Mouse (Mus musculus): ENCODE results near the gene Asb15. TPM values are rescaled to one million over a fixed set of nuclear protein-coding genes. Genes with fewer than 3 reads are reported as not detected.

Gene Asb15
- polyA plus RNA-seq, 1 experiment: not detected

GRCm38 (mm10) chr6:24613918-24614317 is 86.0 kb downstream of the Asb15 start:
- Histone ChIP-seq H3K27ac (ENCODE audit: control insufficient read depth, insufficient read depth, low read depth, low read length, poor library complexity) (no peak overlapping the region), H3K4me3 (replicated peaks; ENCODE audit: control insufficient read depth, low read depth, low read length) (no peak overlapping the region), H3K4me1 (ENCODE audit: control insufficient read depth, insufficient read depth, low read length) (no peaks in the 10 kb centered on the region)
- 93% methylated on average over 4 of the region's 4 CpGs for WGBS
- TF ChIP-seq CTCF (IDR thresholded peaks at IDR 0.05; ENCODE audit: control insufficient read depth, insufficient read depth, low read length) (no peak), POLR2A (IDR thresholded peaks at IDR 0.05; ENCODE audit: borderline replicate concordance, control insufficient read depth, low read depth, low read length) (no peak)

DNA sequence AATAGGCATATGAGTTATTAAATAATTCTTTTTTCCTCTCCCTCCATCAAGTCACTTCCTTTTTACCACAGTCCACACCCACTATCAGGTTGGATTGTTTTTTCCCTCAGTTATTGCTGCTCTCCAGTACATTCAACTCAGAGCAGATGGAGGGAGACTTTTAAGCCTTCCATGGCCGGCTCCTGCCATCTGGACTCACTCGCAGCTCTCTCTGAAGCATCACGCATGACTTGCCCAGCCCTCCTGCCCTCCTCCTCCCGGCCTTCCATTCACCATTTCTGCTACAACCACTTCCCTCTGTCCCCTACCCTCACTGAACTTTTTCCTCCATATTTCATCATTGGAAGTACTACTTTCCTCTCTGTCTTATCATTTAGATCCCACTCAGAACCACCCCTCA is 88.8 kb downstream of the Asb15 start:
- Histone ChIP-seq H3K4me3 (replicated peaks; ENCODE audit: control insufficient read depth, low read depth, low read length) (no peak overlapping the region), H3K27ac (ENCODE audit: control insufficient read depth, insufficient read depth, low read depth, low read length, poor library complexity) (no peak overlapping the region), H3K4me1 (ENCODE audit: control insufficient read depth, insufficient read depth, low read length) (no peaks in the 10 kb centered on the region)
- TF ChIP-seq CTCF (IDR thresholded peaks at IDR 0.05; ENCODE audit: control insufficient read depth, insufficient read depth, low read length): no peak
- TF ChIP-seq POLR2A (IDR thresholded peaks at IDR 0.05; ENCODE audit: borderline replicate concordance, control insufficient read depth, low read depth, low read length): no peak
- WGBS: 86% methylated on average over 4 of the region's 4 CpGs

- H3K27ac ChIP-seq (ENCODE audit: control insufficient read depth, insufficient read depth, low read depth, low read length, poor library complexity): no peak overlapping the region
- H3K4me1 ChIP-seq (ENCODE audit: control insufficient read depth, insufficient read depth, low read length): no peaks in the 10 kb centered on the region
- no peak overlapping the region for H3K4me3 ChIP-seq (replicated peaks; ENCODE audit: control insufficient read depth, low read depth, low read length)
- no peak for TF ChIP-seq POLR2A (IDR thresholded peaks at IDR 0.05; ENCODE audit: borderline replicate concordance, control insufficient read depth, low read depth, low read length)
- no peak for TF ChIP-seq CTCF (IDR thresholded peaks at IDR 0.05; ENCODE audit: control insufficient read depth, insufficient read depth, low read length)
- WGBS: 78% methylated on average over 6 of the region's 6 CpGs
These were observed 91.5 kb downstream of the Asb15 start for GRCm38 (mm10) chr6:24619285-24620045.

GRCm38 (mm10) chr6:24620936-24621335 is 93.0 kb downstream of the Asb15 start:
- WGBS: 90% methylated on average over 2 of the region's 2 CpGs
- H3K4me1 ChIP-seq (ENCODE audit: control insufficient read depth, insufficient read depth, low read length): no peaks in the 10 kb centered on the region
- no peak overlapping the region for H3K4me3 ChIP-seq (replicated peaks; ENCODE audit: control insufficient read depth, low read depth, low read length)
- no peak for TF ChIP-seq CTCF (IDR thresholded peaks at IDR 0.05; ENCODE audit: control insufficient read depth, insufficient read depth, low read length)
- no peak for TF ChIP-seq POLR2A (IDR thresholded peaks at IDR 0.05; ENCODE audit: borderline replicate concordance, control insufficient read depth, low read depth, low read length)
- H3K27ac ChIP-seq (ENCODE audit: control insufficient read depth, insufficient read depth, low read depth, low read length, poor library complexity): no peak overlapping the region

- WGBS: 84% methylated on average over 2 of the region's 2 CpGs
- Histone ChIP-seq H3K4me3 (replicated peaks; ENCODE audit: control insufficient read depth, low read depth, low read length) (no peak overlapping the region), H3K27ac (ENCODE audit: control insufficient read depth, insufficient read depth, low read depth, low read length, poor library complexity) (no peak overlapping the region), H3K4me1 (ENCODE audit: control insufficient read depth, insufficient read depth, low read length) (no peaks in the 10 kb centered on the region)
- TF ChIP-seq CTCF (IDR thresholded peaks at IDR 0.05; ENCODE audit: control insufficient read depth, insufficient read depth, low read length) (no peak), POLR2A (IDR thresholded peaks at IDR 0.05; ENCODE audit: borderline replicate concordance, control insufficient read depth, low read depth, low read length) (no peak)
These were observed 94.2 kb downstream of the Asb15 start for GRCm38 (mm10) chr6:24622098-24622497.

Other genes with a start within 250 kb of the Asb15 start
- not detected in 2 replicates for gene Iqub, start 13.1 kb upstream of the Asb15 start, polyA plus RNA-seq (2011; ENCODE audit: insufficient read depth, insufficient read length, low replicate concordance, missing spikeins)
- gene Ndufa5, start 131 bp upstream of the Asb15 start, polyA plus RNA-seq (2011; ENCODE audit: insufficient read depth, insufficient read length, low replicate concordance, missing spikeins): 118 and 221 TPM in 2 replicates
- gene Lmod2, start 69.6 kb downstream of the Asb15 start, polyA plus RNA-seq (2011; ENCODE audit: insufficient read depth, insufficient read length, low replicate concordance, missing spikeins): 1.8 TPM in 1 of 2 replicates, not detected in the other
- gene Wasl, start 136.9 kb downstream of the Asb15 start, polyA plus RNA-seq (2011; ENCODE audit: insufficient read depth, insufficient read length, low replicate concordance, missing spikeins): 4.0 and 14.5 TPM in 2 replicates
- gene Hyal6, start 205.1 kb downstream of the Asb15 start, polyA plus RNA-seq (2011; ENCODE audit: insufficient read depth, insufficient read length, low replicate concordance, missing spikeins): not detected in 2 replicates
- not detected in 2 replicates for gene Hyal4, start 220.2 kb downstream of the Asb15 start, polyA plus RNA-seq (2011; ENCODE audit: insufficient read depth, insufficient read length, low replicate concordance, missing spikeins)